Mouse (Mus musculus) intestine, embryonic 16.5 days (tissue): ENCODE data around the gene Ptprs. TPM values are rescaled to one million over a fixed set of nuclear protein-coding genes. Genes with fewer than 3 reads are reported as not detected.

Experiments used
- ATAC-seq: fragments of 200-750 bp; cut with Nextera tagmentation; 2 replicates; pipeline ENCODE4 v1.8.0; 2017; ENCODE audit warnings: moderate TSS enrichment, moderate library complexity
- H3K27ac ChIP-seq: fragments of 300-500 bp; sonication (generic); 2 replicates; pipeline ENCODE4 v1.5.1; 2014; ENCODE audit warnings: mild to moderate bottlenecking, low read length
- H3K27me3 ChIP-seq: fragments of 300-500 bp; sonication (generic); replicated peaks from 2 replicates; pipeline ENCODE4 v1.6.1; 2014; ENCODE audit warnings: low read length, control low read depth, mixed read lengths; ENCODE audit not compliant: control insufficient read depth, insufficient read depth
- H3K36me3 ChIP-seq: fragments of 300-500 bp; sonication (generic); 2 replicates; pipeline ENCODE4 v1.6.1; 2014; ENCODE audit warnings: low read length, control low read depth; ENCODE audit not compliant: control insufficient read depth, insufficient read depth
- H3K4me1 ChIP-seq: fragments of 300-500 bp; sonication (generic); 2 replicates; pipeline ENCODE4 v1.6.1; 2014; ENCODE audit warnings: low read length, control low read depth, mixed read lengths; ENCODE audit not compliant: control insufficient read depth, insufficient read depth
- H3K4me2 ChIP-seq: fragments of 300-500 bp; sonication (generic); 2 replicates; pipeline ENCODE4 v1.6.1; 2014; ENCODE audit warnings: low read depth, low read length, control low read depth
- H3K4me3 ChIP-seq: fragments of 300-500 bp; sonication (generic); 2 replicates; pipeline ENCODE4 v1.5.1; 2014; ENCODE audit warnings: mild to moderate bottlenecking, low read length
- H3K9ac ChIP-seq: fragments of 300-500 bp; sonication (generic); 2 replicates; pipeline ENCODE4 v1.6.1; 2014; ENCODE audit warnings: low read depth, low read length
- H3K9me3 ChIP-seq: fragments of 300-500 bp; sonication (generic); 2 replicates; pipeline ENCODE4 v1.6.1; 2016; ENCODE audit warnings: low read length, control low read depth; ENCODE audit not compliant: control insufficient read depth
- WGBS: fragments of 180-500 bp; shearing (Covaris S2); extraction: QIAGEN DNeasy Blood & Tissue Kit; methylation state at CpG from one replicate; pipeline ENCODE4 v1.1.7; 2014; 5-methylcytosine and 5-hydroxymethylcytosine counted together
- polyA plus RNA-seq: library from polyadenylated mRNA; unstranded; fragments of >200 nt; fragmentation: Nextera tagmentation; extraction: Ambion mirVana; gene quantifications from 2 replicates; pipeline ENCODE4 v1.2.1, GENCODE M21; 2015

Gene Ptprs
- polyA plus RNA-seq, 1 experiment from 2014 or later: 34.4 TPM

DNA sequence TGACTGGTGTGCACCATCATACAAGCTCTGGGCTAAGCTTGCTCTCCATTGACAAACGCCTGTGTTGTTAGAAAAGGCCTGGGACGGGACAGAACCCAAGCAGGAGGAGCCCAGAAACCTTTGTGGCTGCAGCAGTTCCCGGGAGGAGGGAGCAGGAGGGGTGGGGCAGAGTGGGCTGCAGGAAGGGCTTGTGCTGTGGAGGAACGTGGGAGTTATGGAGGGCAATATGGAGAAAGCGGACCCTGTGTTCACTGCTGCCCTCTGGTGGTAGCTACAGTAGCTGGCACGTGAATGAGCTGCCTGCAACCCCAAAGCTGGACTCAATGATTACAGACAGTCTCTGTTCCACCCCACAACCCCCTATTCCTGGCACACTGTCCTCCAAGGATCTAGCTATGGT is 3.1 kb upstream of the Ptprs start:
- no peak for ATAC-seq
- Histone ChIP-seq H3K4me1 (peaks cover 14% of the 10 kb centered on the region), H3K4me3 (no peak overlapping the region), H3K36me3 (no peaks in the 10 kb centered on the region), H3K9ac (no peak overlapping the region), H3K4me2 (no peak overlapping the region), H3K27me3 (peaks cover 15% of the 10 kb centered on the region), H3K27ac (no peak overlapping the region), H3K9me3 (no peaks in the 10 kb centered on the region)
- WGBS: 5% methylated on average over 6 of the region's 6 CpGs

- WGBS: 56% methylated on average over 11 of the region's 11 CpGs
- Histone ChIP-seq H3K4me1 (peaks cover 26% of the 10 kb centered on the region), H3K9me3 (no peaks in the 10 kb centered on the region), H3K27ac (no peak overlapping the region), H3K4me2 (no peak overlapping the region), H3K4me3 (no peak overlapping the region), H3K9ac (no peak overlapping the region), H3K27me3 (peaks cover 27% of the 10 kb centered on the region), H3K36me3 (no peaks in the 10 kb centered on the region)
- ATAC-seq: no peak
These were observed 1.9 kb upstream of the Ptprs start for GRCm38 (mm10) chr17:56478191-56478611.

- Histone ChIP-seq H3K4me1 (peaks cover 34% of the 10 kb centered on the region), H3K9me3 (no peaks in the 10 kb centered on the region), H3K27me3 (peaks cover 32% of the 10 kb centered on the region), H3K4me2 (no peak overlapping the region), H3K27ac (no peak overlapping the region), H3K36me3 (no peaks in the 10 kb centered on the region), H3K9ac (no peak overlapping the region), H3K4me3 (no peak overlapping the region)
- ATAC-seq: no peak
- 89% methylated on average over 19 of the region's 19 CpGs for WGBS
These were observed 1.0 kb upstream of the Ptprs start for GRCm38 (mm10) chr17:56477191-56477818.

GRCm38 (mm10) chr17:56475584-56476401 is 490 bp downstream of the Ptprs start:
- Histone ChIP-seq H3K9ac (peak overlapping the region; percentile 84), H3K27ac (peak overlapping the region; percentile 49), H3K27me3 (peaks cover 33% of the 10 kb centered on the region), H3K36me3 (no peaks in the 10 kb centered on the region), H3K4me2 (peak overlapping the region; percentile 99), H3K4me3 (peak overlapping the region; percentile 73), H3K4me1 (peaks cover 43% of the 10 kb centered on the region), H3K9me3 (no peaks in the 10 kb centered on the region)
- peak; percentile 30 for ATAC-seq
- under 1% methylated on average over 66 of the region's 66 CpGs for WGBS

DNA sequence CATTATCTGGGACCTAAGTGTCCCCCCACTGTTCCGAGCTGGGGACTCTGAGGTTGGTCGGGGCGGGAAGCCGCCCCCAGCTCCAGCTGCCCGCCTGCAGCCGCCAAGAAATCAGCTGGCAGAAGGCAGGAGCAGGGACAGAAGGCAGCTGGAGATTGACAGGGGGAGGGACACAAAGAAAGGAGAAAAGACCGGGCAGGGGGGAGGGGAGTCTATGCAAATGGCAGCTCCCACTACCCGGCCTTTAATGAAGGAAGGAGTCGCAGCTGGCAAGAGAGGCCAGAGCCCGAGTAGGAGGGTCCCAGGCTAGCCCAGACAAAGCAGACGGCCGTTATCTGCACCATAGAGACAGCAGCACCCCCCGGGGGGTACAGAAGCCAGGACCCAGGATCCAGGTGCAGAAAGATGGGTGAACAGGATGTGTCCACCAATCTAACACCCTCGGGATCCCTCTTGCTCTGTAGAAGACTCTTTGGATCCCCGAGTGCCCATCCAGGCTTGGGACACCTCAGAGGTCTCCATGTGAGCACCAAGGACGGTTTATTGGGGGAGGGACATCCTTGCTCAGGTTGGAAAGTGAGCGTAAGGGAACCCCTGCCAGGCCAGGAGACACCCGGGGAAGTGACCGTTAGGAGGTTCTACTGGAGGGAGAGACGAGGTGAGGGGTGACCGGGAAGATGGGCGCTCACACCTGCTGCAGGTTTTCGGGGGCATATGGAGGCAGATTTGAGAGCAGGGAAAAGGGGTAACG is 1.3 kb downstream of the Ptprs start:
- Histone ChIP-seq H3K9me3 (no peaks in the 10 kb centered on the region), H3K4me3 (peak overlapping the region; percentile 73), H3K27me3 (peaks cover 33% of the 10 kb centered on the region), H3K27ac (peak overlapping the region; percentile 14; the same call in 1 of the 2 replicates), H3K9ac (peak overlapping the region; percentile 84), H3K4me1 (peaks cover 51% of the 10 kb centered on the region), H3K4me2 (peak overlapping the region; percentile 99), H3K36me3 (no peaks in the 10 kb centered on the region)
- ATAC-seq: no peak
- WGBS: 2% methylated on average over 24 of the region's 24 CpGs

DNA sequence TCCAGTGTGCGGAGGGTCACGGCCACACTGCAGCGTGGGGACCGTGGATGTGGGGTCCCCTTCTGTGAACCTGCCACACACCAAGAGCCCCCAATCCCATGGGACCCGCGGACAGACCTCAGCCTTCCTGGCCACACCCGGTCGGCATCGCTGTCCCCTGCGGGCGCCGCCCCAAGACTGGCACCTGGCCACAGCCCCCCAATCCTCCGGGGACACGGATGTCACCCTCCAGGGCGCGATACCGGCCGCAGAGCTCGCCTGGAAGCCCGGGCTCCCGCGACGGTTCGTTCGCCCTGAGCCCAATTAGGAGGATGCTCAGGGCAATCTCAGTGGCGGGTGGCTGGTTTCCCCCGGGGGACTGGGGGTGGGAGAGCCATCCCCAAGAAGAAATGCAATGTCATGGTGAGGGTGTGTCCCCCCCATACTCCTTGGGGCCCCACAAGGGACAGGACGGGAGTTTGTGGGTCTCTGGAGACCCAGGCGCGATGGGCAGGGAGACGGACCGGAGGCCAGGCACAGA is 1.9 kb downstream of the Ptprs start:
- ATAC-seq: no peak
- peak overlapping the region; percentile 84 for H3K9ac ChIP-seq
- H3K27ac ChIP-seq: no peak overlapping the region; the same call in 1 of the 2 replicates
- H3K9me3 ChIP-seq: no peaks in the 10 kb centered on the region
- H3K4me1 ChIP-seq: peaks cover 57% of the 10 kb centered on the region
- whole genome bisulfite sequencing: 4% methylated on average over 32 of the region's 32 CpGs
- no peaks in the 10 kb centered on the region for H3K36me3 ChIP-seq
- peak overlapping the region; percentile 73 for H3K4me3 ChIP-seq
- peak overlapping the region; percentile 99 for H3K4me2 ChIP-seq
- H3K27me3 ChIP-seq: peaks cover 33% of the 10 kb centered on the region

- Histone ChIP-seq H3K27me3 (peaks cover 33% of the 10 kb centered on the region), H3K4me1 (peaks cover 65% of the 10 kb centered on the region), H3K9ac (peak overlapping the region; percentile 84), H3K4me2 (peak overlapping the region; percentile 99), H3K27ac (no peak overlapping the region), H3K36me3 (no peaks in the 10 kb centered on the region), H3K4me3 (peak overlapping the region; percentile 73), H3K9me3 (no peaks in the 10 kb centered on the region)
- ATAC-seq: no peak
- 6% methylated on average over 11 of the region's 11 CpGs for WGBS
These were observed 2.7 kb downstream of the Ptprs start for GRCm38 (mm10) chr17:56473611-56473905.

GRCm38 (mm10) chr17:56472733-56473610 is 3.3 kb downstream of the Ptprs start:
- ATAC-seq: 0 out of 2 replicates have a peak, but pooled peaks have one; percentile 7
- Histone ChIP-seq H3K4me2 (peak overlapping the region; percentile 99), H3K4me3 (peak overlapping the region; percentile 73), H3K9ac (peak overlapping the region; percentile 59), H3K27ac (no peak overlapping the region), H3K9me3 (no peaks in the 10 kb centered on the region), H3K36me3 (no peaks in the 10 kb centered on the region), H3K4me1 (peaks cover 66% of the 10 kb centered on the region), H3K27me3 (peaks cover 33% of the 10 kb centered on the region)
- 5% methylated on average over 49 of the region's 50 CpGs for WGBS
